Mouse (Mus musculus): ENCODE results near the gene Krt33b. TPM values are rescaled to one million over a fixed set of nuclear protein-coding genes. Genes with fewer than 3 reads are reported as not detected.

Krt33b gene
- not detected in 2 replicates for polyA plus RNA-seq (2014; fragmentation: Nextera tagmentation; extraction: Ambion mirVana)

- DNase-seq (ENCODE audit: low spot score) (no peak), ATAC-seq (replicated peaks; ENCODE audit: insufficient number of reproducible peaks, low FRiP score, low TSS enrichment, low read depth) (no peak)
- Histone ChIP-seq H3K27ac (replicated peaks; ENCODE audit: low read depth, low read length) (no peak within 1 kb of the TSS), H3K4me2 (ENCODE audit: low read depth, low read length) (no peak within 1 kb of the TSS), H3K9me3 (replicated peaks; ENCODE audit: control insufficient read depth, low read length) (no peaks in the 10 kb centered on the region), H3K4me1 (ENCODE audit: control insufficient read depth, insufficient read depth, low read length) (no peaks in the 10 kb centered on the region), H3K36me3 (replicated peaks; ENCODE audit: control insufficient read depth, insufficient read depth, low read depth, low read length) (no peaks in the 10 kb centered on the region), H3K4me3 (ENCODE audit: low read depth, low read length) (no peak within 1 kb of the TSS), H3K9ac (replicated peaks; ENCODE audit: low read length) (no peak within 1 kb of the TSS), H3K27me3 (ENCODE audit: control insufficient read depth, insufficient read depth, low read length) (no peaks in the 10 kb centered on the region)
- WGBS, result 87% methylated on average over 6 of the region's 6 CpGs
Measured at GRCm38 (mm10) chr11:100029768-100030167, at the start of gene Krt33b. Gene Krt33b, minus strand, starts transcription at chr11:100029868.

GRCm38 (mm10) chr11:100073873-100074272, 44.2 kb upstream of the Krt33b start:
- Histone ChIP-seq H3K4me3 (ENCODE audit: low read depth, low read length) (no peak overlapping the region), H3K9ac (replicated peaks; ENCODE audit: low read length) (no peak overlapping the region), H3K27me3 (ENCODE audit: control insufficient read depth, insufficient read depth, low read length) (no peaks in the 10 kb centered on the region), H3K4me1 (ENCODE audit: control insufficient read depth, insufficient read depth, low read length) (no peaks in the 10 kb centered on the region), H3K4me2 (ENCODE audit: low read depth, low read length) (no peak overlapping the region), H3K27ac (replicated peaks; ENCODE audit: low read depth, low read length) (no peak overlapping the region), H3K9me3 (replicated peaks; ENCODE audit: control insufficient read depth, low read length) (no peaks in the 10 kb centered on the region), H3K36me3 (replicated peaks; ENCODE audit: control insufficient read depth, insufficient read depth, low read depth, low read length) (no peaks in the 10 kb centered on the region)
- no peak for ATAC-seq (replicated peaks; ENCODE audit: insufficient number of reproducible peaks, low FRiP score, low TSS enrichment, low read depth)
- DNase-seq (ENCODE audit: low spot score), result no peak
- 69% methylated on average over 1 of the region's 1 CpGs for WGBS

- H3K4me1 ChIP-seq (ENCODE audit: control insufficient read depth, insufficient read depth, low read length), result no peaks in the 10 kb centered on the region
- H3K9me3 ChIP-seq (replicated peaks; ENCODE audit: control insufficient read depth, low read length), result no peaks in the 10 kb centered on the region
Measured at GRCm38 (mm10) chr11:100067293-100068036, 37.8 kb upstream of the Krt33b start.

GRCm38 (mm10) chr11:100066236-100067010, 36.8 kb upstream of the Krt33b start:
- H3K4me1 ChIP-seq (ENCODE audit: control insufficient read depth, insufficient read depth, low read length), result no peaks in the 10 kb centered on the region
- H3K4me2 ChIP-seq (ENCODE audit: low read depth, low read length), result no peak overlapping the region
- no peaks in the 10 kb centered on the region for H3K9me3 ChIP-seq (replicated peaks; ENCODE audit: control insufficient read depth, low read length)
- H3K36me3 ChIP-seq (replicated peaks; ENCODE audit: control insufficient read depth, insufficient read depth, low read depth, low read length), result no peaks in the 10 kb centered on the region
- WGBS, result 81% methylated on average over 12 of the region's 12 CpGs
- H3K4me3 ChIP-seq (ENCODE audit: low read depth, low read length), result no peak overlapping the region
- no peak overlapping the region for H3K27ac ChIP-seq (replicated peaks; ENCODE audit: low read depth, low read length)
- no peaks in the 10 kb centered on the region for H3K27me3 ChIP-seq (ENCODE audit: control insufficient read depth, insufficient read depth, low read length)
- DNase-seq (ENCODE audit: low spot score) (no peak), ATAC-seq (replicated peaks; ENCODE audit: insufficient number of reproducible peaks, low FRiP score, low TSS enrichment, low read depth) (no peak)
- no peak overlapping the region for H3K9ac ChIP-seq (replicated peaks; ENCODE audit: low read length)

More at GRCm38 (mm10) chr11:100067293-100068036, 37.8 kb upstream of the Krt33b start:
- ATAC-seq (replicated peaks; ENCODE audit: insufficient number of reproducible peaks, low FRiP score, low TSS enrichment, low read depth) (no peak), DNase-seq (ENCODE audit: low spot score) (no peak)
- Histone ChIP-seq H3K36me3 (replicated peaks; ENCODE audit: control insufficient read depth, insufficient read depth, low read depth, low read length) (no peaks in the 10 kb centered on the region), H3K27ac (replicated peaks; ENCODE audit: low read depth, low read length) (no peak overlapping the region), H3K9ac (replicated peaks; ENCODE audit: low read length) (no peak overlapping the region), H3K27me3 (ENCODE audit: control insufficient read depth, insufficient read depth, low read length) (no peaks in the 10 kb centered on the region), H3K4me3 (ENCODE audit: low read depth, low read length) (no peak overlapping the region), H3K4me2 (ENCODE audit: low read depth, low read length) (no peak overlapping the region)
- WGBS, result 84% methylated on average over 17 of the region's 17 CpGs

- ATAC-seq (replicated peaks; ENCODE audit: insufficient number of reproducible peaks, low FRiP score, low TSS enrichment, low read depth), result no peak
- H3K36me3 ChIP-seq (replicated peaks; ENCODE audit: control insufficient read depth, insufficient read depth, low read depth, low read length), result no peaks in the 10 kb centered on the region
- no peak overlapping the region for H3K4me3 ChIP-seq (ENCODE audit: low read depth, low read length)
- H3K4me1 ChIP-seq (ENCODE audit: control insufficient read depth, insufficient read depth, low read length), result no peaks in the 10 kb centered on the region
- 70% methylated on average over 8 of the region's 8 CpGs for WGBS
- peak; percentile 27 for DNase-seq (ENCODE audit: low spot score)
- H3K27me3 ChIP-seq (ENCODE audit: control insufficient read depth, insufficient read depth, low read length), result no peaks in the 10 kb centered on the region
- no peaks in the 10 kb centered on the region for H3K9me3 ChIP-seq (replicated peaks; ENCODE audit: control insufficient read depth, low read length)
- no peak overlapping the region for H3K9ac ChIP-seq (replicated peaks; ENCODE audit: low read length)
- no peak overlapping the region for H3K4me2 ChIP-seq (ENCODE audit: low read depth, low read length)
- no peak overlapping the region for H3K27ac ChIP-seq (replicated peaks; ENCODE audit: low read depth, low read length)
Measured at GRCm38 (mm10) chr11:100058875-100059274, 29.2 kb upstream of the Krt33b start.

- Histone ChIP-seq H3K36me3 (replicated peaks; ENCODE audit: control insufficient read depth, insufficient read depth, low read depth, low read length) (no peaks in the 10 kb centered on the region), H3K27ac (replicated peaks; ENCODE audit: low read depth, low read length) (no peak overlapping the region), H3K4me2 (ENCODE audit: low read depth, low read length) (no peak overlapping the region), H3K4me3 (ENCODE audit: low read depth, low read length) (no peak overlapping the region), H3K27me3 (ENCODE audit: control insufficient read depth, insufficient read depth, low read length) (no peaks in the 10 kb centered on the region), H3K4me1 (ENCODE audit: control insufficient read depth, insufficient read depth, low read length) (no peaks in the 10 kb centered on the region), H3K9ac (replicated peaks; ENCODE audit: low read length) (no peak overlapping the region), H3K9me3 (replicated peaks; ENCODE audit: control insufficient read depth, low read length) (no peaks in the 10 kb centered on the region)
- DNase-seq (ENCODE audit: low spot score) (no peak), ATAC-seq (replicated peaks; ENCODE audit: insufficient number of reproducible peaks, low FRiP score, low TSS enrichment, low read depth) (no peak)
- 78% methylated on average over 9 of the region's 9 CpGs for WGBS
Measured at GRCm38 (mm10) chr11:100055686-100056655, 26.3 kb upstream of the Krt33b start.

GRCm38 (mm10) chr11:100050451-100050850, 20.8 kb upstream of the Krt33b start, which contains the start of gene Krt31:
Gene Krt31, minus strand, starts transcription at chr11:100050551.
- no peak within 1 kb of the TSS for H3K4me2 ChIP-seq (ENCODE audit: low read depth, low read length)
- WGBS, result 82% methylated on average over 3 of the region's 3 CpGs

More at GRCm38 (mm10) chr11:100050451-100050850, 20.8 kb upstream of the Krt33b start, which contains the start of gene Krt31:
- Histone ChIP-seq H3K36me3 (replicated peaks; ENCODE audit: control insufficient read depth, insufficient read depth, low read depth, low read length) (no peaks in the 10 kb centered on the region), H3K4me3 (ENCODE audit: low read depth, low read length) (no peak within 1 kb of the TSS), H3K9ac (replicated peaks; ENCODE audit: low read length) (no peak within 1 kb of the TSS), H3K9me3 (replicated peaks; ENCODE audit: control insufficient read depth, low read length) (no peaks in the 10 kb centered on the region), H3K4me1 (ENCODE audit: control insufficient read depth, insufficient read depth, low read length) (no peaks in the 10 kb centered on the region), H3K27me3 (ENCODE audit: control insufficient read depth, insufficient read depth, low read length) (no peaks in the 10 kb centered on the region), H3K27ac (replicated peaks; ENCODE audit: low read depth, low read length) (no peak within 1 kb of the TSS)
- ATAC-seq (replicated peaks; ENCODE audit: insufficient number of reproducible peaks, low FRiP score, low TSS enrichment, low read depth) (no peak), DNase-seq (ENCODE audit: low spot score) (no peak)

Measured in embryonic facial prominence, embryonic 11.5 days (tissue).